Mouse (Mus musculus) erythroblast, embryonic 14.5 days (primary cell): ENCODE results near the gene Hint2.

Experiments used
- GATA1 ChIP-seq: IDR thresholded peaks from 2 replicates; pipeline ENCODE4 v1.6.1; 2012; ENCODE audit warnings: low read length, inconsistent platforms, mixed read lengths
- TAL1 ChIP-seq: IDR thresholded peaks from 3 replicates; pipeline ENCODE4 v1.6.1; 2012; ENCODE audit warnings: low read length, inconsistent platforms, mixed read lengths

GRCm38 (mm10) chr4:43630671-43631045 lies 25.6 kb downstream of the Hint2 start:
- TF ChIP-seq GATA1: no peak
- TF ChIP-seq TAL1: no peak
